Mouse (Mus musculus) liver, embryonic 11.5 days (tissue): ENCODE data around the gene Mefv. TPM values are rescaled to one million over a fixed set of nuclear protein-coding genes. Genes with fewer than 3 reads are reported as not detected.
"Not testable (repeated sequence)": the region's sequence is repeated elsewhere in the genome, so short reads cannot be mapped to it uniquely, and the experiment has no call there.

ENCODE experiments used
- ATAC-seq: fragments of 200-750 bp; cut with Nextera tagmentation; replicated peaks from 2 replicates; pipeline ENCODE4 v1.8.0; 2017; ENCODE audit warnings: moderate number of reproducible peaks, mild to moderate bottlenecking, moderate TSS enrichment, moderate library complexity; ENCODE audit not compliant: low FRiP score
- DNase-seq: peaks from one replicate; pipeline ENCODE4 v3.0.0-alpha.2; 2017; ENCODE audit warnings: low spot score
- H3K27ac ChIP-seq: fragments of 300-500 bp; sonication (generic); 2 replicates; pipeline ENCODE4 v1.5.1; 2014; ENCODE audit warnings: mild to moderate bottlenecking, low read depth, low read length, control low read depth
- H3K27me3 ChIP-seq: fragments of 300-500 bp; sonication (generic); replicated peaks from 2 replicates; pipeline ENCODE4 v1.6.1; 2014; ENCODE audit warnings: low read length, mixed read lengths; ENCODE audit not compliant: control insufficient read depth, insufficient read depth
- H3K36me3 ChIP-seq: fragments of 300-500 bp; sonication (generic); 2 replicates; pipeline ENCODE4 v1.6.1; 2014; ENCODE audit warnings: mild to moderate bottlenecking, low read length, moderate library complexity, mixed read lengths; ENCODE audit not compliant: control insufficient read depth, insufficient read depth
- H3K4me1 ChIP-seq: fragments of 300-500 bp; sonication (generic); replicated peaks from 2 replicates; pipeline ENCODE4 v1.6.1; 2014; ENCODE audit warnings: low read length, mixed read lengths; ENCODE audit not compliant: control insufficient read depth, insufficient read depth
- H3K4me2 ChIP-seq: fragments of 300-500 bp; sonication (generic); 2 replicates; pipeline ENCODE4 v1.6.1; 2014; ENCODE audit warnings: mild to moderate bottlenecking, control low read depth, moderate library complexity
- H3K4me3 ChIP-seq: fragments of 300-500 bp; sonication (generic); 2 replicates; pipeline ENCODE4 v1.5.1; 2014; ENCODE audit warnings: low read depth, low read length, control low read depth
- H3K9ac ChIP-seq: fragments of 300-500 bp; sonication (generic); 2 replicates; pipeline ENCODE4 v1.6.1; 2014; ENCODE audit warnings: low read depth, low read length, control low read depth
- H3K9me3 ChIP-seq: fragments of 300-500 bp; sonication (generic); 2 replicates; pipeline ENCODE4 v1.6.1; 2016; ENCODE audit warnings: low read length, inconsistent platforms, mixed read lengths; ENCODE audit not compliant: control insufficient read depth
- WGBS: fragments of 180-500 bp; shearing (Covaris S2); extraction: QIAGEN DNeasy Blood & Tissue Kit; methylation state at CpG from one replicate; pipeline ENCODE4 v1.1.7; 2014; 5-methylcytosine and 5-hydroxymethylcytosine counted together
- polyA plus RNA-seq: library from polyadenylated mRNA; unstranded; fragments of >200 nt; fragmentation: Nextera tagmentation; extraction: Ambion mirVana; gene quantifications from 2 replicates; pipeline ENCODE4 v1.2.1, GENCODE M21; 2014

Mefv gene
- polyA plus RNA-seq, 1 experiment from 2014 or later = 0.05 TPM

DNA sequence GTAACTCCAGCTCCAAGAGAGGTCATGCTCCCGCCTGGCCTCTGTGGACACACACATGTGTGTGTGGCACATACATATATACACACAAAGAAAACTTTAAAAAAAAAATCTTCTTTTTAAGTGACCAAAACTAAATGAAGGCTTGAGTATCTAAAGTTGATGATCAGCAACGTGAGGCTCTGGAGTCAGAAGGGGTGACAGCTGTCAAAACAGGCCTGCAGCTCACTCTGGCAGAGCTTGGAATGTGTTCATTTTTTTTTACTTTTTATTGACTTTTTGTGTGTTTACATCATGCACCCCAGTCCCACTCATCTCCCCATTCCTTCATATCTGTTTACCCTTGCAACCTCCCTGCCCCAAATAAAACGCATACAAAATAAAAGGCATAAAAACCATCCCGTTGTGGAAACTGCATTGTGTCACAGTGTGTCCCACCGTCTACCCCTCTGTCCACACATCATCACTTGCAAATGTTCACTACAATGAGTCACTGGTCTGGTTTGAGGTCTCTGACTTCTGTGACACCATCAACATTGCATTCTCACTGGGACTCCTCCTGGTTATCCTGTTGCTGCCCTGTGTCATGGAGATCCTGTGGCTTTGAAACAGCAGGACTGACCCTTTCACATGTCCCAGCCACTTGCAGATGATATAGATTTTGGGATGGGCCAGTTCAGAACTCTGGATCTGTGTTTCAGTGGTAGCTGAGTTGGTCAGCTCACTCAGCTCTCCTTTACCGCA lies 10.3 kb upstream of the Mefv start:
- Histone ChIP-seq H3K36me3 (no peaks in the 10 kb centered on the region), H3K9ac (no peak overlapping the region), H3K27ac (no peak overlapping the region), H3K9me3 (no peaks in the 10 kb centered on the region), H3K4me3 (no peak overlapping the region), H3K27me3 (no peaks in the 10 kb centered on the region), H3K4me2 (no peak overlapping the region), H3K4me1 (no peaks in the 10 kb centered on the region)
- ATAC-seq = no peak
- 82% methylated on average over 6 of the region's 6 CpGs for WGBS
- no peak for DNase-seq

DNA sequence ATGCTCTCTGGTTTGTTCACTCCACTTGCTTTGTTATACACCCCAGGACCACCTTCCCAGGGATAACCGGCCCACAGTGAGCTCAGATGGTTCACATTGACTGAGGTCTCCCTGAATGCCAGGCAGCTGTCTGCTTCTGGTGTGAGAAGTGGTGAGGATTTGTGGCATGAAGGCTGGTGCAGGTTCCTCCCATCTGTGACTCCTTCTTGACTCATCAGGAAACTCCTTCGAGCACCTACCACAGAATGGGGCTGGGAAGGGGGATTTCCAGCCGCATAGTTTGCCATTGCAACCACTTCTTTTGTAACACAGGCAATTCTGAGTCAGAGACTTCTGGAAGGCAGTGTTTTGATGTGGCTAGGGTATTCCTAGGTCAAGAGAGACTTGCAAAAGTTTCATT lies 5.3 kb upstream of the Mefv start:
- 61% methylated on average over 3 of the region's 3 CpGs for WGBS

DNA sequence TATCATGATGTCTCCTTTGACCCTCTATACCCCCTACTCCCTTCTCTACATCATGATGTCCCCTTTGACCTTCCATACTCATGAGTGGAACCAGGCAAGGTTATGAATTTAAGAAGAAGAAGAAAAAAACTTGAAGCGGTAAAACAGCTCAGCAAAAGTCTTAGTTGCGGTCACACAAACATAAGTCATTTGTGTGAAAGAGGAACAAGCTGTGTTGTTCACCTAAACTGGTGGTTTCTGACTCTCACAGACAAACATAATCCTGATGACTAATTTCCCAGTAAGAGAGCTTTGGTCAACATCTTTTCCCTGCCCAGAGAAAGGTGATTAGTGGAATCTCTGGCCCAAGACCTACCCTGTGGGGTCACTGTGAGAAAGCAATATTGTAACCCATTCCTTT lies 3.2 kb downstream of the Mefv start:
- Histone ChIP-seq H3K27ac (no peak overlapping the region), H3K27me3 (no peaks in the 10 kb centered on the region), H3K9ac (no peak overlapping the region), H3K36me3 (no peaks in the 10 kb centered on the region), H3K4me1 (no peaks in the 10 kb centered on the region), H3K4me2 (no peak overlapping the region), H3K4me3 (no peak overlapping the region), H3K9me3 (no peaks in the 10 kb centered on the region)
- DNase-seq = no peak
- ATAC-seq = no peak
- WGBS = 67% methylated on average over 2 of the region's 2 CpGs

More for the DNA sequence above, 5.3 kb upstream of the Mefv start:
- Histone ChIP-seq H3K9me3 (no peaks in the 10 kb centered on the region), H3K27ac (no peak overlapping the region), H3K4me2 (no peak overlapping the region), H3K27me3 (no peaks in the 10 kb centered on the region), H3K9ac (no peak overlapping the region), H3K4me3 (no peak overlapping the region), H3K36me3 (no peaks in the 10 kb centered on the region), H3K4me1 (no peaks in the 10 kb centered on the region)
- DNase-seq (no peak), ATAC-seq (no peak)

DNA sequence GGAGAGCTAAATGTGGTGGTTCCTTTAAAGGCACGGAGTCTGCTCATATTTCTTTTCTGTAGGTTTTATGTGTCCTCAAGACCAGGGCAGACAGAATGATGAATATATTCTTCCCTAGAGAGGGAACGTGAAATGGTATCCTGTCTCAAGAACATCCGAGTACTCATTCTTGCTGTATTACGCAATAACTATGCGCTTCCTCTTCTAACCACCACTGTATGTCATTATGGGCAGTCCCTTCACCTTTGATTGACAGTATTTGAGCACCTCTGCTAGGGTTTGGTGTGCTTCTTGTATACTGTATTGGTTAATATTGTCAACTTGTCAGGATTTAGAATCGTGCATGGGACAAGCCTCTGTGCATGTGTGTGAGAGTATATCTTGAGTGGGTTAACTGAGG lies 11.2 kb downstream of the Mefv start:
- Histone ChIP-seq H3K4me1 (no peaks in the 10 kb centered on the region), H3K9ac (no peak overlapping the region), H3K36me3 (no peaks in the 10 kb centered on the region), H3K4me3 (no peak overlapping the region), H3K27me3 (no peaks in the 10 kb centered on the region), H3K9me3 (no peaks in the 10 kb centered on the region), H3K27ac (no peak overlapping the region), H3K4me2 (no peak overlapping the region)
- ATAC-seq (no peak), DNase-seq (no peak)
- 56% methylated on average over 6 of the region's 6 CpGs for WGBS

- Histone ChIP-seq H3K27me3 (no peaks in the 10 kb centered on the region), H3K27ac (no peak overlapping the region), H3K4me3 (no peak overlapping the region), H3K9me3 (no peaks in the 10 kb centered on the region), H3K4me1 (no peaks in the 10 kb centered on the region), H3K4me2 (no peak overlapping the region), H3K9ac (no peak overlapping the region), H3K36me3 (no peaks in the 10 kb centered on the region)
- no peak for DNase-seq
- ATAC-seq = no peak
- 66% methylated on average over 1 of the region's 1 CpGs for WGBS
Observed at GRCm38 (mm10) chr16:3700893-3701292, 17.0 kb downstream of the Mefv start.

- Histone ChIP-seq H3K9ac (no peak overlapping the region), H3K9me3 (no peaks in the 10 kb centered on the region), H3K27ac (no peak overlapping the region), H3K4me3 (no peak overlapping the region), H3K4me1 (no peaks in the 10 kb centered on the region), H3K27me3 (no peaks in the 10 kb centered on the region), H3K36me3 (no peaks in the 10 kb centered on the region), H3K4me2 (no peak overlapping the region)
- DNase-seq (no peak), ATAC-seq (no peak; the same call in 1 of the 2 replicates)
- WGBS = 69% methylated on average over 8 of the region's 8 CpGs
Observed at GRCm38 (mm10) chr16:3699281-3699680, 18.6 kb downstream of the Mefv start.

DNA sequence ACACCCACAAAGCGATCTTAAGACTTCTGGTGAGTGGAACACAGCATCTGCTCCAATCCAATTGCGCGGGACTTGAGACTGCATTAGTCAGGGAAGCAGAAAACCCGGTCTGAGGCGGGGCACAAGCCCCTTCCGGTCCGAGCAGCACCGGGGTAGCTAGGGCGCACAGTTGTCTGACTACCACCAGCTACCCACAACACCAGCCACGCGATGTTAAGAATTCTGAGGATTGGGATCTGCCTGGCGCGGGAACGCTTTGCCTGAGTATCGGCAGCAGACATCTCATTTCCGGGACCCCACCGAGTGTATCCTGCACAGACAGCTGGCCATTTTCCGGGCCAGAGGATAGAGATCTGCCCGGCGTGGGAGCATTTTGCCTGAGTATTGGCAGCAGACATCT lies 28.3 kb downstream of the Mefv start:
- WGBS = 35% methylated on average over 20 of the region's 20 CpGs
- not testable (repeated sequence) for H3K4me3 ChIP-seq, H3K36me3 ChIP-seq, H3K9ac ChIP-seq, H3K9me3 ChIP-seq, H3K27ac ChIP-seq, H3K4me1 ChIP-seq, DNase-seq, ATAC-seq, H3K4me2 ChIP-seq, H3K27me3 ChIP-seq

Other genes starting within 250 kb of the Mefv start
- gene Olfr161, start 127.1 kb downstream of the Mefv start, polyA plus RNA-seq = not detected in 2 replicates
- 31.8 and 33.1 TPM in 2 replicates for gene Zfp263, start 26.0 kb upstream of the Mefv start, polyA plus RNA-seq
- gene Olfr15, start 112.8 kb upstream of the Mefv start, polyA plus RNA-seq = not detected in 2 replicates
- 0.47 and 0.62 TPM in 2 replicates for gene Zfp174, start 129.2 kb upstream of the Mefv start, polyA plus RNA-seq
- 44.3 and 51.2 TPM in 2 replicates for gene Naa60, start 154.3 kb upstream of the Mefv start, polyA plus RNA-seq
- 4.2 and 5.9 TPM in 2 replicates for gene Zfp597, start 166.5 kb upstream of the Mefv start, polyA plus RNA-seq
- gene Gm20695, start 166.6 kb upstream of the Mefv start, polyA plus RNA-seq = 0.88 and 3.2 TPM in 2 replicates
- 4.8 and 5.5 TPM in 2 replicates for gene 1700037C18Rik, start 190.6 kb upstream of the Mefv start, polyA plus RNA-seq
- 21.8 and 22.9 TPM in 2 replicates for gene Cluap1, start 190.7 kb upstream of the Mefv start, polyA plus RNA-seq